Mouse (Mus musculus) CH12.LX (cell line): Measurements from ENCODE around the gene Sgms1. TPM values are rescaled to one million over a fixed set of nuclear protein-coding genes. Genes with fewer than 3 reads are reported as not detected.

Experiments used
- DNase-seq: peaks from one replicate; pipeline ENCODE4 v3.0.0-alpha.2; 2013; ENCODE audit errors: extremely low read depth
- H3K27ac ChIP-seq: 2 replicates; pipeline ENCODE4 v1.5.1; 2012; ENCODE audit warnings: low read depth, mild to moderate bottlenecking, control low read depth, moderate library complexity; ENCODE audit not compliant: insufficient read depth
- H3K27me3 ChIP-seq: replicated peaks from 2 replicates; pipeline ENCODE3; 2012; ENCODE audit warnings: inconsistent platforms
- H3K36me3 ChIP-seq, 2 experiments: replicated peaks in 1 of 2; 2 replicates each; pipeline versions ENCODE3 to v1.6.1; 2012; ENCODE audit warnings: inconsistent platforms in 1 of 2, low read length in 1 of 2, mild to moderate bottlenecking in 1 of 2, mixed read lengths in 1 of 2, moderate library complexity in 1 of 2; ENCODE audit not compliant: control insufficient read depth in 1 of 2, insufficient read depth in 1 of 2
- H3K4me1 ChIP-seq, 2 experiments: 2 replicates each; pipeline ENCODE4 v1.6.1; 2012; ENCODE audit warnings: inconsistent platforms in 1 of 2, moderate library complexity in 1 of 2; ENCODE audit not compliant: insufficient read depth in 2 of 2, control insufficient read depth in 1 of 2
- H3K4me2 ChIP-seq: 2 replicates; pipeline ENCODE4 v1.6.1; 2012; ENCODE audit warnings: low read depth, mild to moderate bottlenecking, control low read depth; ENCODE audit not compliant: poor library complexity, insufficient read depth, severe bottlenecking
- H3K4me3 ChIP-seq, 3 experiments: fragments of 150-350 bp in 1 of 3; sonication (generic) in 1 of 3; replicated peaks in 1 of 3; 2 replicates each; pipeline versions ENCODE3 to v1.5.1; 2011 to 2012; ENCODE audit warnings: low read depth in 2 of 3, low read length in 2 of 3, mild to moderate bottlenecking in 2 of 3, moderate library complexity in 2 of 3, control low read depth in 1 of 3, improper control_type of control experiment in 1 of 3, inconsistent platforms in 1 of 3, mixed read lengths in 1 of 3; ENCODE audit not compliant: poor library complexity in 1 of 3
- H3K79me2 ChIP-seq: replicated peaks from 2 replicates; pipeline ENCODE4 v1.6.1; 2012; ENCODE audit warnings: mild to moderate bottlenecking, moderate library complexity; ENCODE audit not compliant: control insufficient read depth, poor library complexity, insufficient read depth, severe bottlenecking; ENCODE audit errors: extremely low read depth
- H3K9ac ChIP-seq: 2 replicates; pipeline ENCODE4 v1.6.1; 2012; ENCODE audit warnings: low read depth, mild to moderate bottlenecking, control low read depth, moderate library complexity; ENCODE audit not compliant: insufficient read depth
- H3K9me3 ChIP-seq: replicated peaks from 2 replicates; pipeline ENCODE3; 2012; ENCODE audit warnings: low read length, inconsistent platforms, mixed read lengths
- BHLHE40 ChIP-seq: IDR thresholded peaks from 2 replicates; pipeline ENCODE4 v1.6.1; 2011; ENCODE audit warnings: mild to moderate bottlenecking, low read depth, low read length, improper control_type of control experiment
- CHD1 ChIP-seq: IDR thresholded peaks from 2 replicates; pipeline ENCODE4 v1.6.1; 2012; ENCODE audit warnings: low read depth, low read length, improper control_type of control experiment, inconsistent platforms
- CHD2 ChIP-seq: IDR thresholded peaks from 2 replicates; pipeline ENCODE4 v1.6.1; 2011; ENCODE audit warnings: low read length, improper control_type of control experiment
- HCFC1 ChIP-seq: IDR thresholded peaks from 2 replicates; pipeline ENCODE4 v1.6.1; 2012; ENCODE audit warnings: low read depth, mild to moderate bottlenecking, inconsistent platforms, low read length, improper control_type of control experiment
- IRF4 ChIP-seq: IDR thresholded peaks from 2 replicates; pipeline ENCODE4 v1.6.1; 2014; ENCODE audit warnings: low read depth, mild to moderate bottlenecking, inconsistent platforms, low read length, improper control_type of control experiment
- JUND ChIP-seq: conservative IDR thresholded peaks from 2 replicates; pipeline ENCODE4 v1.6.1; 2011; ENCODE audit warnings: low read depth, low read length, improper control_type of control experiment
- MAZ ChIP-seq: IDR thresholded peaks from 2 replicates; pipeline ENCODE4 v1.6.1; 2012; ENCODE audit warnings: low read depth, mild to moderate bottlenecking, inconsistent platforms, low read length, improper control_type of control experiment, moderate library complexity
- MEF2A ChIP-seq: IDR thresholded peaks from 2 replicates; pipeline ENCODE4 v1.6.1; 2014; ENCODE audit warnings: low read depth, mild to moderate bottlenecking, inconsistent platforms, low read length, improper control_type of control experiment, borderline replicate concordance
- MXI1 ChIP-seq: IDR thresholded peaks from 2 replicates; pipeline ENCODE4 v1.6.1; 2011; ENCODE audit warnings: mild to moderate bottlenecking, low read depth, low read length, improper control_type of control experiment
- NELFE ChIP-seq: IDR thresholded peaks from 2 replicates; pipeline ENCODE4 v1.6.1; 2011; ENCODE audit warnings: low read depth, low read length, improper control_type of control experiment
- PAX5 ChIP-seq: IDR thresholded peaks from 2 replicates; pipeline ENCODE4 v1.6.1; 2012; ENCODE audit warnings: low read length, inconsistent platforms, mixed read lengths
- POLR2A ChIP-seq: IDR thresholded peaks from 2 replicates; pipeline ENCODE4 v1.6.1; 2011; ENCODE audit warnings: low read depth, mild to moderate bottlenecking, improper control_type of control experiment, low read length
- RAD21 ChIP-seq: IDR thresholded peaks from 2 replicates; pipeline ENCODE4 v1.6.1; 2011; ENCODE audit warnings: low read depth, mild to moderate bottlenecking, low read length, improper control_type of control experiment, moderate library complexity
- RCOR1 ChIP-seq: conservative IDR thresholded peaks from 2 replicates; pipeline ENCODE4 v1.6.1; 2012; ENCODE audit warnings: low read depth, mild to moderate bottlenecking, inconsistent platforms, low read length, improper control_type of control experiment
- SIN3A ChIP-seq: IDR thresholded peaks from 2 replicates; pipeline ENCODE4 v1.6.1; 2012; ENCODE audit warnings: low read length, improper control_type of control experiment, inconsistent platforms
- SMC3 ChIP-seq: IDR thresholded peaks from 2 replicates; pipeline ENCODE4 v1.6.1; 2011; ENCODE audit warnings: low read depth, low read length, improper control_type of control experiment
- TCF12 ChIP-seq: IDR thresholded peaks from 2 replicates; pipeline ENCODE4 v1.6.1; 2014; ENCODE audit warnings: low read depth, mild to moderate bottlenecking, inconsistent platforms, low read length, improper control_type of control experiment
- UBTF ChIP-seq: IDR thresholded peaks from 2 replicates; pipeline ENCODE4 v1.6.1; 2012; ENCODE audit warnings: low read depth, mild to moderate bottlenecking, inconsistent platforms, low read length, improper control_type of control experiment, moderate library complexity
- ZMIZ1 ChIP-seq: IDR thresholded peaks from 2 replicates; pipeline ENCODE4 v1.6.1; 2012; ENCODE audit warnings: low read depth, mild to moderate bottlenecking, inconsistent platforms, low read length, improper control_type of control experiment
- ZNF384 ChIP-seq: IDR thresholded peaks from 2 replicates; pipeline ENCODE4 v1.6.1; 2012; ENCODE audit warnings: low read depth, low read length, improper control_type of control experiment, inconsistent platforms
- dilution Hi-C: fragments of 300-500 bp; cut with MboI; formaldehyde crosslinking; loops from 2 replicates; pipeline ENCODE4 v1.14.3; 2020; ENCODE audit warnings: low sequenced_read_pairs; ENCODE audit not compliant: extremely low pct_unique_long_range_greater_than_20kb, extremely low pct_ligation_motif_present
- in situ Hi-C: fragments of 300-500 bp; cut with MboI; formaldehyde crosslinking; loops from 3 replicates; pipeline ENCODE4 v1.14.3; 2019; ENCODE audit warnings: low sequenced_read_pairs, low pct_ligation_motif_present, low pct_unique_long_range_greater_than_20kb, mixed read lengths
- polyA plus RNA-seq: library from polyadenylated mRNA; unstranded; fragments of >175 nt; gene quantifications from 2 replicates; pipeline ENCODE4 v1.2.1, GENCODE M21; 2012; ENCODE audit warnings: low read depth; ENCODE audit not compliant: insufficient read length
- total RNA-seq, 2 experiments: library from RNA; depleted of rRNA; stranded (reverse); fragments of 300-350 nt in 1 of 2; fragments of >200 nt in 1 of 2; gene quantifications; 2 replicates each; pipeline ENCODE4 v1.2.3; 2012 to 2014

Gene Sgms1
- total and polyA plus RNA-seq, 3 experiments = 1.4 to 1.8 (median 1.8) TPM

DNA sequence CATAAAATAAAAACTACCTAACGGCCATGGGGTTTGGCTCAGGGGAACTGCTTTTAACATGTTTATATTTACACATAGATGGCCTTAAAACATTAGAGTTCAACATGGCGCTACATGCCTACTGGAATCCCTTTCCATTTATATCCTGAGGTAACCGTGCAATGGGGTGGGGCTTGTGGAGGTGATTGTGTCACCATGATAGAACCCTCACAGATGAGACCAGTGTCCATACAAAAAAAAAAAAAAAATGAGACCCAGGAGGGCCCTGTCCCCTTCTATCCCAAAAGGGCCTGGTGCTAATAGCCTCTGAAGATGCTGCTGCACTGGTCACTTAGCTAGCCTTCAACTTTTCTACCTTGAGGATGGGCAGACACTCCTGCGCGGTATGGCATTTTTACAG lies 207.0 kb downstream of the Sgms1 start:
- TF ChIP-seq UBTF (no peak), SIN3A (no peak), SMC3 (no peak), BHLHE40 (no peak)
- H3K4me2 ChIP-seq = peak overlapping the region; percentile 24
- H3K27me3 ChIP-seq = no peaks in the 10 kb centered on the region
- DNase-seq = no peak
- no peaks in the 10 kb centered on the region for H3K36me3 ChIP-seq
- no peaks in the 10 kb centered on the region for H3K9me3 ChIP-seq
- no peak overlapping the region for H3K9ac ChIP-seq
- no peaks in the 10 kb centered on the region for H3K79me2 ChIP-seq
- in situ Hi-C loops = loop anchor here (10.0 kb wide), 1 partner anchor 142 kb away; no protein-coding TSS in a partner anchor
- dilution Hi-C loops = no loop called here
- H3K4me1 ChIP-seq = peaks cover 15 to 72% of the 10 kb centered on the region in 2 experiments
- H3K27ac ChIP-seq = no peak overlapping the region
- no peak overlapping the region for H3K4me3 ChIP-seq

DNA sequence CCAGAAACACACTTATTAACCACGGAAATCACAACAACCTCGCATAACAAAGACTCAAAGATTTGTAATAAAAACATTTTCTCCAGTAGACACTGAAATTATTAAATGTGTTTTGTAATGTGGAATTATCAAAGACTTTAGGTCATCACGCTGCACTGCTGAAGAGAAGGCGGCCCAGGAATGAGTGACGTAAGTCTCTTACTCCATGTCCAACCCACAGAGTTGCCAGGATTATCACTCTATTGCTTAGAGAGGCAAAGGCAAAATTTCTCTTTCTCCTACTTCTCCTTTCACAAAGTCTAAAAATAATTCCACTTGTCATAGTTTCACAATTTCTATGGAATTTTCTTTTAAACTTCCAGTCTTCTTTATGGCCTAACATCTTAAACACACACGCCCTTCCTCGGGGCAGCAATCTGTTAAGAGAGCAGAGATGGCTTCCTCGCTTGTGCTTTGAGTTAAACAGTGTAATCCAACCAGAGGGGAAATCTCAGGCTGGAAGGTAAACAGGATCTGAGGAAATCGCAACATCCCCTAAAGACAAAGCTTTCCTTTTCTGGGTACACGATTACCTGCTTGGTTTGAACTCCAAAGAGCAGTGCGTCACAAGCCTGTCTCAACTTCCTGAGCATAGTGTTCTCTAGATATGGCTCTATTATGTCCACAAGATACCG lies 207.7 kb downstream of the Sgms1 start:
- dilution Hi-C loops = no loop called here
- no peaks in the 10 kb centered on the region for H3K27me3 ChIP-seq
- H3K36me3 ChIP-seq = no peaks in the 10 kb centered on the region
- no peak overlapping the region for H3K4me3 ChIP-seq
- H3K4me1 ChIP-seq = peaks cover 15 to 68% of the 10 kb centered on the region in 2 experiments
- no peaks in the 10 kb centered on the region for H3K79me2 ChIP-seq
- no peaks in the 10 kb centered on the region for H3K9me3 ChIP-seq
- no peak for DNase-seq
- no peak overlapping the region for H3K27ac ChIP-seq
- H3K9ac ChIP-seq = no peak overlapping the region
- TF ChIP-seq CHD1 (no peak), ZNF384 (no peak), POLR2A (no peak), BHLHE40 (no peak), JUND (no peak), PAX5 (no peak), MXI1 (no peak)
- in situ Hi-C loops = loop anchor here (10.0 kb wide), 1 partner anchor 143 kb away; no protein-coding TSS in a partner anchor
- H3K4me2 ChIP-seq = no peak overlapping the region

DNA sequence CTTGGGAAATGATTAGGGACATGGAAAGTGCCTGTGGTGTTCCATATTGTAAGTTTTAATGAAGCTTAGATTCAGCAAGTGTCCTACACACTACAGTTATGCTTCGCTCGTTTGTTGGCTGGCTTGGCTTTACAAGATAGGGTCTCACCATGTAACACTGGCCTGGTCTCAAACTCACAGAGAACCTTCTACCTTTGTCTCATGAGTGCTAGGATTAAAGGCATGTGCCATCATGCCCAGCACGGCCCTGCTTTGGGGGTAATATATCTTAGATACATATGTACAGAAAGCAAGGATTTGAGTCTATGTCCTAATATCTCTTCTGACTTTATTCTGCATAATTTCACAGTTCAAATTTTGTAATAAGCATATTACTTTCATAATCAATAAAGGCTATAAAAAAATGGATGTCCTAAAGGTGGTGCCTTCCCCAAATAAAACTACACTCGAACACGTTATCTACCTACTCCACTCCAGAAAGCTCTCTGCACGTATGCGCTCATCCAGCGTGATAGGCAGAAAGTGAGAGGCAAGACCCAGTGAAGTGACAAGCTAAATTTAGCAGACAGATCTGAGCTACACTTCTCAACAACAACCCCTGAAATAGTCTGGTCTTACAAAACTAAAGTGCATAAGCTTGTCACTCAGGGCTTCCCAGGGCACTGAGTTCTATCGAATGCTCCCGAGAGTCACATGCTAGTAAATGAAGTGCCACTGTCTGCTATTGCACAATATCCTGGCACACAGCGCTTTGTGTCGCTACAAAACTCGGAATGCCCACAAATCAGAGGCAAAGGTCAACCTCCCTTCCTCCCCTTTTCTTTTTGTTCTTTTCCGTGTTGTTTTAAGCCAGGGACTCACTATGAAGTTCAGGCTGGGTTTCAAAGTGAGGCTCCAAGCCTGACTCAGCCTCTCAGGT lies 208.5 kb downstream of the Sgms1 start:
- peaks cover 9 to 60% of the 10 kb centered on the region in 2 experiments; a peak in 3 of 4 replicates for H3K4me1 ChIP-seq
- in situ Hi-C loops = loop anchor here (10.0 kb wide), 1 partner anchor 144 kb away; no protein-coding TSS in a partner anchor
- no peaks in the 10 kb centered on the region for H3K27me3 ChIP-seq
- H3K27ac ChIP-seq = no peak overlapping the region
- no peak overlapping the region for H3K4me2 ChIP-seq
- no peak for TF ChIP-seq MEF2A
- no peak for TF ChIP-seq RAD21
- no peak for TF ChIP-seq SIN3A
- TF ChIP-seq UBTF = no peak
- no peak for TF ChIP-seq TCF12
- TF ChIP-seq MXI1 = no peak
- TF ChIP-seq ZMIZ1 = no peak
- TF ChIP-seq MAZ = no peak
- no peak for TF ChIP-seq IRF4
- no peak for TF ChIP-seq CHD1
- TF ChIP-seq ZNF384 = no peak
- no peak for TF ChIP-seq SMC3
- TF ChIP-seq RCOR1 = no peak
- no peak for TF ChIP-seq NELFE
- no peak for TF ChIP-seq HCFC1
- TF ChIP-seq CHD2 = no peak
- TF ChIP-seq, all 38 proteins: peak for 0
- no peak for DNase-seq
- Histone ChIP-seq H3K9me3 (no peaks in the 10 kb centered on the region), H3K4me3 (no peak overlapping the region), H3K79me2 (no peaks in the 10 kb centered on the region), H3K36me3 (no peaks in the 10 kb centered on the region), H3K9ac (no peak overlapping the region)
- dilution Hi-C loops = no loop called here
